Mouse (Mus musculus) heart, postnatal 14 days (tissue): Measurements from ENCODE around the gene Fam198a. TPM values are rescaled to one million over a fixed set of nuclear protein-coding genes. Genes with fewer than 3 reads are reported as not detected.

Source experiments
- DNase-seq, 2 experiments: peaks; one replicate each; pipeline ENCODE4 v3.0.0; 2021 to 2022
- intact Hi-C: fragments of 180-260 bp; cut with DNase I; formaldehyde crosslinking; loops from one replicate; pipeline ENCODE4 v1.15.1; 2025
- long read RNA-seq, 2 experiments: library from polyadenylated mRNA; stranded (forward); transcript quantifications; one replicate each; pipeline ENCODE4 v2.0.0; 2021
- total RNA-seq, 2 experiments: library from RNA; stranded (reverse); gene quantifications; 2 replicates each; pipeline ENCODE4 v1.2.3; 2021

Gene Fam198a
- total RNA-seq = 1 to 10 TPM; 1.7 to 1.8 TPM
- long read RNA-seq, experiment 1, partial matches to known transcripts = 0 of 4 reads
- long read RNA-seq, experiment 1, other reads (novel, unspliced or antisense) = 1 of 4 reads
- long read RNA-seq, experiment 2, partial matches to known transcripts = 0 of 2 reads
- long read RNA-seq, experiment 2, other reads (novel, unspliced or antisense) = 1 of 2 reads

- peak; percentile 75 to 84 for DNase-seq
- intact Hi-C loops = no loop called here
Measured at GRCm38 (mm10) chr9:121950418-121951113, at the start of gene Fam198a. Fam198a (plus strand) TSS chr9:121950988.

DNA sequence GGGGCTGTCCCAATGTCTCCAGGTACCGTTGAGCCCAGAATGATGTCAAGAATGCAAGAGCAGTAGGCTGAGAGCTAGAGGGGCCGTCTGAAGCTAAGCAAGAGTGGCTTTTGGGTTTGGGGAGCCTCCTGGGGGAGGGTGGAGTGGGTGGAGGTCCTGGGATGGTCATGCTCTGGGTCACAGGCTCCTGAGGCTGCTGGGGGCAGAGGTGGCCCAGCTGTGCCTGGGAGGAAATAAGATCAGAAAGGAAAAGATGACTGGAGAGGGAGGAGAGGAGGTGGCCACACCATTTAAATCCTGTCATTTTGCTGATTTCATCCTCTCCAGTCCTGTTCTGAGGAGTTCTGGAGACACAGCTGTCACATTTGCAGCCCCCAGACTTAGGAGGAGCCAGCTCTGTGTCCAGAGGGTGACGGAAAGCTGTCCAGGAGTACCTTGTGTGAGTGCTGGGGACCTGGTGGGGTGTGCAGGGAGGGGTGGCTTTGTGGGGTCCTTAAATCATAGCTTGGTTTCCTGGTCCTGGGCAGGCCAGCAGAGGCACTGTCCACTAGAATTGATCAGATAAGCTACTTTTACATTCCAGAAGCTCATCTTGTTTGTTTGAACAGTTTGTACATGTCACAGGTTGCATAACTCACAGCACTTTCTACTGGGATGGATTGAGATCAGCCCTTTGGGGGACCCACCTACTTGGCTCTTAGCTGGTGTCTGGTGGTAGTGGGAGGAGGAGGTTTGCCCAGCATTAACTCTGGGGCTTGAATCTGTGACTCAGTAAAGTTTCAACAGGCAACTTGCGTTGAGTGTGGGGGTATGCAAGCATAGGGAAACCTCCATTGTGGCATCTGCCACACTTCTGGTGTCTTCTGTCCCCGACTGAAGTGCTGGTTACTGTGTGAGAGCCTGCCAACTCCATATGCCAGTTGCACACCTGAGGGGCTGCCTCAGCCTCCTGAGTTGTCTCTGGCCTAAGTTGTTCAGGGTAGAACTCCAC is 48.8 kb upstream of the Fam198a start:
- intact Hi-C loops = no loop called here
- no peak for DNase-seq

DNA sequence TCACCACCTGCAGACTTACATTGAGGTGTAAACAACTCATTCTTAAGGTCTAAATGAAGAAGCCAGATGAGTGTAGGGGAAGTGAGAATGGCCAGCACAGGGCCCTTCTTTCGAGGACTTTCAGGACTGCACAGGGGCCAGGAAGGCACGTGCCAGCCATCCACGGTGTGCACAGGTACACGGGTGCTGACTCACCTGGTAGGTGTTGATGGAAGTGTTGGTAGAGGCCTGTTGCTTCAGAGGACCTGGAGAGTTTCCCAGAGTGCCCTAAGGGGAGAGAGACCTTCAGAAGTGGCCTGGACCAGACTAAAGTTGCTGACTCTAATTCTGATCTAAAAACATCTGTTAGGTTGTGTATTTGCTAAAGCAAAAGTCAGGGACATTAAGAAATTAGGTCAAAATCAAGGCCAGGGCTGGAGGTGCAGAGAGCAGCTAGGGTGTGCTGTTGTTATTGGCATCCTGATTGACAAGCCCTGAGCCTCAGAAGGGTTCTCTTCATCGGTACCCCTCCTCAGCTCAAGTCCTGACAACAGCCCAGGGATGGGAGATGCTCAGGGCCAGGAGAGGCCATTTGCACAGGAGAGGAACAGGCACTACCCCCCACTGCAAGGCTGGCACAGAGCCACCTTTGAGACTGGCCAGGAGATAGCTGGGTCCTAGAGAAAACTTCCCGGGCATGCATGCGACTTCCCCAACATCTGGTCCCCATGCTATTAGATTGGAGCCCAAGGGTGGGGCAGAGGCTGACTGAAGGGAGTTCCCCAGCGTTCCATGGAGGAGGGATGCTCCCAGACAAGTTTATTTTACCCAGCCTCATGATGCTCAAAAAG is 47.1 kb upstream of the Fam198a start:
- intact Hi-C loops = no loop called here
- peak; percentile 43 to 44 for DNase-seq

GRCm38 (mm10) chr9:121904319-121904718 is 46.5 kb upstream of the Fam198a start:
- intact Hi-C loops = no loop called here

DNA sequence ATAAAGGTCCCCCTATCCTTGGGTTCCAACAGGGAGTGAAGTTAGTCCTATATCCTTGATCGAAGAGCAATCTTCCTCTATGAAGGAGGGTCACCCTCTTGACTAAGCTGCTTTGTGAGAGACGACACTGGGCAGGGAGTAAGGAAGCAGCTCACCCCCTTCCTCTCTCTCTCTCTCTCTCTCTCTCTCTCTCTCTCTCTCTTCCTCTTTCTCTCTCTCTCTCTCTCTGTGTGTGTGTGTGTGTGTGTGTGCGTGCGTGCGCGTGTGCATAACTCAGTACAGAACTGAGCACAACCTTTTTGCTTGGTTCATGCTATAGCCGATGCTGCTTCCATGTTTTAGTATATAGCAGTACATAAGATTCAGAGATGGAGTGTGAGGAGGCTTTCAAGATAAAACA is 45.8 kb upstream of the Fam198a start:
- DNase-seq = no peak

More at GRCm38 (mm10) chr9:121904319-121904718, 46.5 kb upstream of the Fam198a start:
- DNase-seq = no peak

DNA sequence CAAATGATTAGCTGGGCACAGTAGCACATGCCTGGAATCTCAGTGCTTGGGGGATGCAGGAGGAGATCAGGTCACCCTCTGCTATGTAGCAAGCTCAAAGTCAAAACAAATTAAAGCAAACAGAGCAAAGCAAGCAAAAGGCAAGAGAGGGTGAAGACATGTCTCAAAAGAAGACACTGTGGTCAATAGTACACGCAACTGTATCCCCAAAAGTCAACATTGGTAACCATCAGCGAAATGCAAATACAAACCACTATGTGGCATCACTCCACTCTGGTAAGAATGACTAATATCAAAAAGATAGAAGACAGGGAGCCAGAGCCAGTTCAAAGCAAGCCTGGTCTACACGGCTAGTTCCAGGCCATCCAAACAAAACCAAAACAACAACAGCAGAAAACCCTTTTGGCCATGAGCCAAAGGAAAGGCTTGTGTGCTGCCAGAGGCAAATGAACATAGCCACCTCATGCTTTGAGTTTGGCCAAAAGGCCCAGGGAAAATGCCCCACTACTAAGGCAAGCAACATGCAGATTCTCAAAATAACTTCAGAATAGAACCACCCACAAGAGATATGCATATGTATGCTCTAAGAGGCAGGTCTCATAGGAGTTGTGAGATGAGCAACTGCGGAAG is 45.1 kb upstream of the Fam198a start:
- DNase-seq = no peak
- intact Hi-C loops = no loop called here

More for the DNA sequence above, 45.8 kb upstream of the Fam198a start:
- intact Hi-C loops = no loop called here

- intact Hi-C loops = no loop called here
- DNase-seq = no peak
Measured at GRCm38 (mm10) chr9:121906456-121906855, 44.3 kb upstream of the Fam198a start.

GRCm38 (mm10) chr9:121907356-121908070 is 43.3 kb upstream of the Fam198a start:
- DNase-seq = no peak
- intact Hi-C loops = no loop called here

- intact Hi-C loops = no loop called here
- no peak for DNase-seq
Measured at GRCm38 (mm10) chr9:121908321-121908720, 42.5 kb upstream of the Fam198a start.

- intact Hi-C loops = no loop called here
- DNase-seq = no peak
Measured at GRCm38 (mm10) chr9:121909635-121910034, 41.2 kb upstream of the Fam198a start.

DNA sequence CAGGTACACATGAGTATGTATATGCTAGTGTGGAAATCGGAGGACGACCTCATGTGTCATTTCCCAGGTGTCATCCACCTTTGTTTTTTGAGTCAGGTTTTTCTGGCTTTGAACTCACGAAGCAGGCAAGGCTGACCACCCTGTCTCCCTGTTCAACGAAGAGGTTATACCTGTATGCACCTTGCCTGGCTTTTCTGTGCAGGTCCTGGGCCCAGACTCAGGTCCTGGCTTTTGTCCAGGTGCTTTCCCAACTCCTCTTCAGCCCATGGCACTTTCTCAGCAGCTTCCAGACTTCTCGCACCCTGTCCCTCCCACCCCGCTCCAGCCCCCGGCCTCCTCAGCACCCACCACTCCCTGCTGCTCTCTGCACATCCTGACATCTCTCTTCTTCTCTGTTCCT is 39.6 kb upstream of the Fam198a start:
- intact Hi-C loops = no loop called here
- no peak for DNase-seq

DNA sequence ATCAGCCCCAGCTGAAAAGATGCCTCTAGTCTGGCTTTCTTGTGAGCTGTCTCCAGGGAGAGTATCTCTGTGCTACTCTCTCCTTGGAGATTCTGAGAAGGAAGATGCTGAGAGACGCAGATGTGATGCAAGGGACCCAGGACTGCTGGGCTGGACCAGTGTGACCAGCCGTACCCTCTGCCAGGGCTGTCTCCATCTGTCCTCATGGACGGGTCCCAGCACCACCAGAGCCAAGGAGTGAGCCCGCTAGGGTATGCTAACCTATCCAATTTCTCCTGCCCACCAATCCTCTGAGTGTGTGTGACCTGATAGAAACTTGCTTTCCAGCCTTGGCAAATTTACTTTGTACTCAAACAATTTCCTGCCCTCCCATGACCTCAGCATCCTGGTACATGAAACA is 38.0 kb upstream of the Fam198a start:
- intact Hi-C loops = no loop called here
- DNase-seq = no peak

GRCm38 (mm10) chr9:121914226-121914757 is 36.5 kb upstream of the Fam198a start:
- no peak for DNase-seq
- intact Hi-C loops = no loop called here

DNA sequence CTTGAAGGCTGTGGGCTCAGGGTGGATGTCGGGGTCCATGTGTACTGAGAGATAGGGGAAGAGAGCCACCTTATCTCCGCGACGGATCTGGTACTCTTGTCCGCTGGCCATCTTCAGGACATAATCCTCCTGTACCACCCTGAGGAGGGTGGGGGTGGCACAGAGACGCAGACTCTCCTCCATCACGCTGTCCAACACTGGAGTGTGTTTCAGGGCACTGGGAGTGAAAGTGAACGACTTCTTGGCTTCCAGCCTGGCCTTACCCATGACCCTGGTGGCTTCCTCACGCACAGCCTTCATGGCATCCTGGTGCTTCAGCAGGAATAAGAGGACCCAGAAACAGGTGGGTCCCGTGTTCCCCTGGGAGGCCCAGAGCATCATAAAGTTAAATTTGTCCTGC is 35.7 kb upstream of the Fam198a start:
- intact Hi-C loops = no loop called here
- DNase-seq = no peak

- no peak for DNase-seq
- intact Hi-C loops = no loop called here
Measured at GRCm38 (mm10) chr9:121916102-121916501, 34.7 kb upstream of the Fam198a start, which contains the start of gene Cyp8b1. Cyp8b1 (minus strand) TSS chr9:121916305.

GRCm38 (mm10) chr9:121919027-121919501 is 31.7 kb upstream of the Fam198a start:
- intact Hi-C loops = no loop called here
- DNase-seq = no peak

DNA sequence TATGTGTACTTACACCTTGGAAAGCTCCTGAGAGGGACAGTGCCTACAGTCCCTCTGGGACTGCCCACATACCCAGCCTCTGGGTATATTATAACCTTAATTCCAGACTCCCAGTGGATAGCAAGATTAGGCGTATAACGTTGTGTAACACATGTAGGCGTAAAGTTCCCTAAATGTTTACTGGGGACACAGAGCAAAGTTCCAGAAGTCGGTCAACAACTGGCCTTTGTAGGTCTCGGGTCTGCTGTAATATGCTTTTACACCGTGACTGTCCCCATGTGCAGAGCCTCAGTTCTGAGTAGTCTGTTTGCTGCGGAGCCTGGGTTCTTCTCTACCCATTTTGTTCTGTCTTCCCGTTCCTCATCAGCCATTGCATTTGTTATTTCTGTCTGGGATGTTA is 27.3 kb upstream of the Fam198a start:
- intact Hi-C loops = no loop called here

GRCm38 (mm10) chr9:121923906-121924305 is 26.9 kb upstream of the Fam198a start:
- intact Hi-C loops = no loop called here
- no peak for DNase-seq

More for the DNA sequence above, 27.3 kb upstream of the Fam198a start:
- no peak for DNase-seq
